In the genomic region with DNA sequence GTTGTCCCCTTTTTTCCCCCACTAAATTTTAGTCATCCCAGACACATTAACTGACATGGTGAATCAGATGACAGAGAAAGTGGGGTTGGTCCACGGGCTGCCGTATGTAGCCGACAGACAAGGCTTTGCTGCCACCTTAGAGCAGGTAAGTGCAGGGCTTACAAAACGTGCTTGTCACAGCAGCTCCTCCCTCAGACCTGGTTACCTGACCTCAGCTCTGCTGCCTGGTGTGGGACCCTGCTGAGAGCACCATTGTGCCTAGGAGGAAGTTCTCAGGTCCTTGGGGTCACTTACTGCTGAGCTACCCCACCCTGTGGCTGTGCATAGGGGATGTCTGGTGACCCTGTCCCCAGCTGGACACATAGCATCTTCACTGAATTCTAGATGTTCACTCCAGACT, we compare ENCODE assay signal across 24 mouse cellular contexts. TPM values are rescaled to one million over a fixed set of nuclear protein-coding genes. Genes with fewer than 3 reads are reported as not detected.
DNase-seq lines count a peak whose midpoint lies in the region; ATAC-seq and TF ChIP-seq lines count a peak whose summit lies in the region.
"Had no signal": no experiment of that assay in that cellular context is flagged by ENCODE, and none has a peak within 500 bp of the region (broad histone marks: within the 10 kb centered on the region; RNA-seq: fewer than 3 reads in every experiment).

No protein-coding gene starts in this region.

- no peak overlapping the region for H3K4me3 ChIP-seq in heart, embryonic 12.5 days
- H3K4me3 ChIP-seq in MEL (ENCODE audit: control insufficient read depth in 1 of 2, insufficient read depth in 1 of 2, low read depth in 2 of 2, low read length in 2 of 2) = no peak overlapping the region
- H3K4me3 ChIP-seq: heart, embryonic 15.5 days; hindbrain, embryonic 10.5 days; hindbrain, embryonic 13.5 days; intestine, embryonic 15.5 days had no signal

- no peak overlapping the region for H3K9ac ChIP-seq in heart, embryonic 12.5 days
- H3K9ac ChIP-seq in MEL (ENCODE audit: control insufficient read depth, low read depth, low read length, poor library complexity, severe bottlenecking) = no peak overlapping the region
- H3K9ac ChIP-seq: forebrain, postnatal 0 days; heart, embryonic 15.5 days; hindbrain, embryonic 13.5 days; intestine, embryonic 15.5 days had no signal

- no peak for ATAC-seq in heart, embryonic 12.5 days (ENCODE audit: insufficient number of reproducible peaks, low FRiP score)
- ATAC-seq: forebrain, embryonic 14.5 days; forebrain, postnatal 0 days; hindbrain, embryonic 16.5 days; intestine, embryonic 15.5 days; Patski had no signal

- H3K79me2 ChIP-seq in MEL (ENCODE audit: control insufficient read depth, insufficient read depth, low read length, poor library complexity) = peaks cover 9% of the 10 kb centered on the region; the same call in 1 of the 2 replicates

- TF ChIP-seq RAD21 in MEL (IDR thresholded peaks at IDR 0.05; ENCODE audit: low read depth, low read length) = no peak

- TF ChIP-seq POLR2A in MEL (IDR thresholded peaks at IDR 0.05; ENCODE audit: control insufficient read depth in 1 of 2, insufficient read depth in 1 of 2, low read depth in 1 of 2, low read length in 2 of 2, poor library complexity in 1 of 2) = no peak

- H3K4me2 ChIP-seq in heart, embryonic 12.5 days = no peak overlapping the region
- H3K4me2 ChIP-seq: heart, embryonic 11.5 days; heart, embryonic 15.5 days; hindbrain, embryonic 13.5 days; intestine, embryonic 15.5 days had no signal

- TF ChIP-seq EP300 in MEL (IDR thresholded peaks at IDR 0.05; ENCODE audit: low read depth in 1 of 2, low read length in 2 of 2) = no peak

- no peaks in the 10 kb centered on the region for H3K27me3 ChIP-seq in heart, embryonic 12.5 days (replicated peaks)
- H3K27me3 ChIP-seq in MEL (ENCODE audit: control insufficient read depth in 1 of 2, insufficient read depth in 2 of 2, low read length in 2 of 2) = no peaks in the 10 kb centered on the region
- H3K27me3 ChIP-seq: heart, embryonic 15.5 days; hindbrain, embryonic 13.5 days; intestine, embryonic 15.5 days; Patski had no signal

- no peak overlapping the region for H3K27ac ChIP-seq in heart, embryonic 12.5 days (ENCODE audit: poor library complexity, severe bottlenecking)
- H3K27ac ChIP-seq in MEL (ENCODE audit: control insufficient read depth, low read depth, low read length) = peak overlapping the region; percentile 4; the same call in 1 of the 2 replicates
- H3K27ac ChIP-seq: heart, embryonic 15.5 days; hindbrain, embryonic 10.5 days; hindbrain, embryonic 13.5 days; intestine, embryonic 15.5 days had no signal

- peaks cover 16% of the 10 kb centered on the region for H3K4me1 ChIP-seq in heart, embryonic 12.5 days (replicated peaks)
- peaks cover 11 to 13% of the 10 kb centered on the region in 2 experiments for H3K4me1 ChIP-seq in MEL (ENCODE audit: control insufficient read depth in 1 of 2, insufficient read depth in 2 of 2, low read length in 2 of 2)
- H3K4me1 ChIP-seq: hindbrain, embryonic 10.5 days; intestine, embryonic 15.5 days had no signal

- WGBS in heart, embryonic 12.5 days = 73% methylated on average over 4 of the region's 4 CpGs

- H3K9me3 ChIP-seq in heart, embryonic 12.5 days (replicated peaks) = no peaks in the 10 kb centered on the region
- H3K9me3 ChIP-seq in MEL (replicated peaks; ENCODE audit: insufficient read depth, low read length) = no peaks in the 10 kb centered on the region
- H3K9me3 ChIP-seq: heart, embryonic 15.5 days; hindbrain, embryonic 10.5 days; hindbrain, embryonic 13.5 days; intestine, embryonic 15.5 days had no signal

- peak; percentile 53 for DNase-seq in heart, adult 11 months
- DNase-seq in A20 (ENCODE audit: low read depth, low spot score) (peak; percentile 64), MEL (ENCODE audit: low read depth, low spot score) (no peak)
- no peak for DNase-seq in ovary, postnatal 36 days (ENCODE audit: low spot score)
- DNase-seq in lung, postnatal 36 days = no peak
- DNase-seq: adrenal gland, postnatal 10 days; adrenal gland, postnatal 36 days; B cell, adult 2 months; cerebellum, adult 18-20 months; cerebellum, adult 9-10 months; cerebellum, postnatal 14 days; forebrain, postnatal 0 days; gastrocnemius, postnatal 36 days; heart, postnatal 10 days; heart, postnatal 36 days had no signal

- H3K36me3 ChIP-seq in heart, embryonic 12.5 days = peaks cover 45% of the 10 kb centered on the region
- peaks cover 31 to 39% of the 10 kb centered on the region in 2 experiments for H3K36me3 ChIP-seq in MEL (ENCODE audit: control insufficient read depth in 1 of 2, insufficient read depth in 2 of 2, low read length in 2 of 2)

- no peak for TF ChIP-seq CTCF in MEL (IDR thresholded peaks at IDR 0.05 in 2 of 3, conservative IDR thresholded peaks at IDR 0.05 in 1 of 3; ENCODE audit: control insufficient read depth in 1 of 3, insufficient read depth in 1 of 3, low read depth in 2 of 3, low read length in 3 of 3, poor library complexity in 1 of 3, severe bottlenecking in 1 of 3)

TF ChIP-seq in MEL, 35 proteins besides CTCF, POLR2A, EP300 and RAD21:
- TF ChIP-seq ZMIZ1 (IDR thresholded peaks at IDR 0.05; ENCODE audit: low read depth, low read length) (no peak), USF1 (IDR thresholded peaks at IDR 0.05; ENCODE audit: low read depth, low read length) (no peak), ZKSCAN1 (IDR thresholded peaks at IDR 0.05; ENCODE audit: low read depth, low read length) (no peak), GATA1 (IDR thresholded peaks at IDR 0.05; ENCODE audit: low read depth, low read length) (no peak), USF2 (IDR thresholded peaks at IDR 0.05; ENCODE audit: borderline replicate concordance in 1 of 2, insufficient read depth in 1 of 2, low read depth in 1 of 2, low read length in 2 of 2) (no peak), MYB (IDR thresholded peaks at IDR 0.05; ENCODE audit: low read depth, low read length) (no peak), POLR2AphosphoS5 (IDR thresholded peaks at IDR 0.05; ENCODE audit: borderline replicate concordance, low read depth, low read length) (no peak), MXI1 (IDR thresholded peaks at IDR 0.05; ENCODE audit: low read depth, low read length) (no peak), MEF2A (IDR thresholded peaks at IDR 0.05; ENCODE audit: extremely low read depth, insufficient replicate concordance, low read depth, low read length, poor library complexity, severe bottlenecking) (no peak), SIN3A (IDR thresholded peaks at IDR 0.05; ENCODE audit: low read length) (no peak), MAX (IDR thresholded peaks at IDR 0.05; ENCODE audit: low read length) (no peak), MAFK (IDR thresholded peaks at IDR 0.05; ENCODE audit: borderline replicate concordance, low read depth, low read length) (no peak), SMC3 (IDR thresholded peaks at IDR 0.05; ENCODE audit: low read depth, low read length) (no peak)

RNA-seq across cellular contexts. Expression of gene Ugcg, which starts 24.8 kb away (rescaled TPM):
- polyA plus RNA-seq in heart, embryonic 12.5 days (2016; fragmentation: Nextera tagmentation; extraction: Ambion mirVana) = 12.3 and 12.5 TPM in 2 replicates
- total RNA-seq in MEL (2012; rRNA removed) = 39.1 and 45.4 TPM in 2 replicates
- polyA plus RNA-seq in MEL (2012; ENCODE audit: insufficient read depth in 1 of 2, insufficient read length in 2 of 2, low read depth in 1 of 2, low replicate concordance in 2 of 2, missing spikeins in 1 of 2) = 10 to 100 TPM in 1 of 2 experiments, not detected in 1; 30.8 TPM

Comparison
In these comparisons a context has a peak if more than half of its experiments do, and no peak if none do; other contexts are left out.
1. DNase-seq: peak in heart, adult 11 months (single experiment) and A20 (single experiment); none in MEL (single experiment), ovary, postnatal 36 days (single experiment) and lung, postnatal 36 days (single experiment).